Comparison of ENCODE assay signal across 16 mouse cellular contexts in genomic region chr10:88214800-88215514, GRCm38 (mm10).
"Had no signal": no experiment of that assay in that cellular context is flagged by ENCODE, and none has a peak within 500 bp of the region (broad histone marks: within the 10 kb centered on the region; RNA-seq: fewer than 3 reads in every experiment).

No protein-coding gene starts in this region.

- H3K4me1 ChIP-seq: liver, embryonic 13.5 days; liver, embryonic 15.5 days; megakaryocyte, embryonic 14.5 days; midbrain, embryonic 13.5 days; midbrain, embryonic 15.5 days; neural tube, embryonic 12.5 days had no signal

- H3K27me3 ChIP-seq: liver, embryonic 13.5 days; liver, embryonic 15.5 days; megakaryocyte, embryonic 14.5 days; midbrain, embryonic 13.5 days; midbrain, embryonic 15.5 days; neural tube, embryonic 12.5 days had no signal

- H3K4me3 ChIP-seq: liver, embryonic 13.5 days; liver, embryonic 15.5 days; megakaryocyte, embryonic 14.5 days; midbrain, embryonic 13.5 days; midbrain, embryonic 15.5 days; neural tube, embryonic 12.5 days had no signal

- ATAC-seq: liver, postnatal 0 days; midbrain, embryonic 13.5 days; midbrain, embryonic 15.5 days had no signal

- H3K9ac ChIP-seq: liver, embryonic 13.5 days; liver, embryonic 15.5 days; liver, postnatal 0 days; midbrain, embryonic 13.5 days; midbrain, embryonic 15.5 days; neural tube, embryonic 12.5 days had no signal

- H3K4me2 ChIP-seq: liver, embryonic 11.5 days; liver, embryonic 13.5 days; liver, embryonic 15.5 days; midbrain, embryonic 11.5 days; midbrain, embryonic 13.5 days; midbrain, embryonic 15.5 days; neural tube, embryonic 12.5 days had no signal

- H3K9me3 ChIP-seq: liver, embryonic 13.5 days; liver, embryonic 15.5 days; megakaryocyte, embryonic 14.5 days; midbrain, embryonic 13.5 days; midbrain, embryonic 15.5 days; neural tube, embryonic 12.5 days had no signal

- DNase-seq: liver, embryonic 13.5 days; liver, postnatal 0 days; lung, adult 2 months; lung, postnatal 14 days; right cerebral cortex, postnatal 14 days; thymus, adult 2 months; thymus, postnatal 25 days; thymus, postnatal 4 days had no signal

- H3K36me3 ChIP-seq: midbrain, embryonic 15.5 days had no signal

- H3K27ac ChIP-seq: liver, embryonic 13.5 days; liver, embryonic 15.5 days; macrophage; midbrain, embryonic 13.5 days; midbrain, embryonic 15.5 days; neural tube, embryonic 12.5 days had no signal
